Mouse (Mus musculus) heart, embryonic 16.5 days (tissue): ENCODE measurements around the gene Atp6ap1l. TPM values are rescaled to one million over a fixed set of nuclear protein-coding genes. Genes with fewer than 3 reads are reported as not detected.

ENCODE experiments used
- ATAC-seq: fragments of 200-750 bp; cut with Nextera tagmentation; replicated peaks from 2 replicates; pipeline ENCODE4 v1.8.0; 2017; ENCODE audit warnings: moderate number of reproducible peaks; ENCODE audit not compliant: insufficient read depth, low FRiP score; ENCODE audit errors: extremely low read depth
- H3K27ac ChIP-seq: fragments of 300-500 bp; sonication (generic); 2 replicates; pipeline ENCODE4 v1.5.1; 2014; ENCODE audit warnings: mild to moderate bottlenecking, low read length, control low read depth, moderate library complexity
- H3K27me3 ChIP-seq: fragments of 300-500 bp; sonication (generic); 2 replicates; pipeline ENCODE4 v1.6.1; 2014; ENCODE audit warnings: low read length, mixed read lengths; ENCODE audit not compliant: control insufficient read depth, insufficient read depth
- H3K36me3 ChIP-seq: fragments of 300-500 bp; sonication (generic); 2 replicates; pipeline ENCODE4 v1.6.1; 2014; ENCODE audit not compliant: control insufficient read depth, insufficient read depth
- H3K4me1 ChIP-seq: fragments of 300-500 bp; sonication (generic); 2 replicates; pipeline ENCODE4 v1.6.1; 2014; ENCODE audit warnings: low read length, mixed read lengths; ENCODE audit not compliant: control insufficient read depth, insufficient read depth
- H3K4me2 ChIP-seq: fragments of 300-500 bp; sonication (generic); 2 replicates; pipeline ENCODE4 v1.6.1; 2014; ENCODE audit warnings: low read depth, mild to moderate bottlenecking, control low read depth, low read length
- H3K4me3 ChIP-seq: fragments of 300-500 bp; sonication (generic); 2 replicates; pipeline ENCODE4 v1.5.1; 2014; ENCODE audit warnings: mild to moderate bottlenecking, control low read depth, low read length
- H3K9ac ChIP-seq: fragments of 300-500 bp; sonication (generic); 2 replicates; pipeline ENCODE4 v1.6.1; 2014; ENCODE audit warnings: low read length, control low read depth
- H3K9me3 ChIP-seq: fragments of 300-500 bp; sonication (generic); replicated peaks from 2 replicates; pipeline ENCODE4 v1.6.1; 2016; ENCODE audit warnings: low read length; ENCODE audit not compliant: control insufficient read depth
- WGBS: fragments of 180-500 bp; shearing (Covaris S2); extraction: QIAGEN DNeasy Blood & Tissue Kit; methylation state at CpG from one replicate; pipeline ENCODE4 v1.1.7; 2014; 5-methylcytosine and 5-hydroxymethylcytosine counted together
- polyA plus RNA-seq: library from polyadenylated mRNA; unstranded; fragments of >200 nt; fragmentation: Nextera tagmentation; extraction: Ambion mirVana; gene quantifications from 2 replicates; pipeline ENCODE4 v1.2.1, GENCODE M21; 2015

Gene Atp6ap1l
- polyA plus RNA-seq, 1 experiment from 2014 or later: 0.39 TPM

DNA sequence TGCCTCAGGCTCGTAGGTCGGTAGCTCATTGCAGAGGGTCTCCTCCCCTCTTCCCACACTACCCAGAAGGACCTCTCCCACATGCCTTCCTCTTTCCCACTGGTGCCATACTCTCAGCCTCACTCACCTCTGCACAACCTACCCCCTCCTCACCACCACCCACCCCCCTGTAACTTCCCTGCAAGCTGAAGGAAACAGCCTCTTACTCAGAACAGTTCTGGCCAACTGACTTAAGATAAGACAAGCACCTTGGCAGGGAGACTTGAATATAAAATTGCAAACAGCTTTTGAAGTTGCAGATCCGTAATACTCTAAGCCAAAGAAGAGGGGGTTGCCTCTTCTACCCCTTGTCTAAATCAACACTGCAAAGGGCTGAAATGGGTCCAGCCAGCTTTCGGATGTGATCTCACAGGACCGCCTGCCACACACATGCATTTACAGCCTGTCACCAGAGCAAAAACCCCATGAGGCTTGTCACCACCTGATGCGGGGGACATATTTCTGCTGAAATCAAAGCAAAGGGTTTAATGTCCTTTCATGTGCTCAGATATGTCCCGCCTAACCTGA is 71.4 kb downstream of the Atp6ap1l start:
- Histone ChIP-seq H3K27ac (no peak overlapping the region), H3K4me2 (no peak overlapping the region), H3K4me1 (peaks cover 3% of the 10 kb centered on the region), H3K9ac (no peak overlapping the region), H3K27me3 (no peaks in the 10 kb centered on the region), H3K9me3 (no peaks in the 10 kb centered on the region), H3K36me3 (no peaks in the 10 kb centered on the region), H3K4me3 (no peak overlapping the region)
- ATAC-seq: peak; percentile 49
- 62% methylated on average over 7 of the region's 7 CpGs for WGBS

Other genes starting within 250 kb of the Atp6ap1l start
- 80.5 and 93.9 TPM in 2 replicates for gene Rps23, start 17.6 kb upstream of the Atp6ap1l start, polyA plus RNA-seq